Mouse (Mus musculus) duodenum, adult 2 months (tissue): ENCODE data around the gene Cd81. TPM values are rescaled to one million over a fixed set of nuclear protein-coding genes. Genes with fewer than 3 reads are reported as not detected.

Experiments
- polyA plus RNA-seq: library from polyadenylated mRNA; depleted of rRNA; stranded (reverse); fragments of >200 nt; gene quantifications from 2 replicates; pipeline ENCODE4 v1.2.3, GENCODE M21; 2012; ENCODE audit warnings: low replicate concordance; rRNA removed

The Cd81 gene
- polyA plus RNA-seq: 289 and 619 TPM in 2 replicates

DNA sequence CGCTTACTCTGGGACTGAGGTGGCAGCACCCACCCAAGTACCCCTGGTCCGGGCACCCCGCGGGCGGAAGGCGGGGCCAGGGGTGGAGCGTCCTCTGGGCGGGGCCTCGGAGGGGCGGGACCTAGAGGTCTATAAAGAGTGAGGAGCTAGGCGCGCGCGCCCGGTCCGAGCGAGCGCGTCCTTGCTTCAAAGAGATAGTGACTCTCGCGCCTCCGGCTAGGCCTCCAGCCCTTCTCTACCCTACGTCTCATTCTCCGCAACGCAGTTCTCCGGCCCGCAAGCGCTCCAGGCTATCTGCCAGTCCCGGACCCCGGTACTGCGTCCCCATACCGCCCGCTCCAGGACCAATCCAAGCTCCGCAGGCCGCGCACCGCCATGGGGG lies at the start of gene Cd81:
Gene Cd81 (plus strand): TSS at position 114 of the 382 bp plus-strand sequence.

DNA sequence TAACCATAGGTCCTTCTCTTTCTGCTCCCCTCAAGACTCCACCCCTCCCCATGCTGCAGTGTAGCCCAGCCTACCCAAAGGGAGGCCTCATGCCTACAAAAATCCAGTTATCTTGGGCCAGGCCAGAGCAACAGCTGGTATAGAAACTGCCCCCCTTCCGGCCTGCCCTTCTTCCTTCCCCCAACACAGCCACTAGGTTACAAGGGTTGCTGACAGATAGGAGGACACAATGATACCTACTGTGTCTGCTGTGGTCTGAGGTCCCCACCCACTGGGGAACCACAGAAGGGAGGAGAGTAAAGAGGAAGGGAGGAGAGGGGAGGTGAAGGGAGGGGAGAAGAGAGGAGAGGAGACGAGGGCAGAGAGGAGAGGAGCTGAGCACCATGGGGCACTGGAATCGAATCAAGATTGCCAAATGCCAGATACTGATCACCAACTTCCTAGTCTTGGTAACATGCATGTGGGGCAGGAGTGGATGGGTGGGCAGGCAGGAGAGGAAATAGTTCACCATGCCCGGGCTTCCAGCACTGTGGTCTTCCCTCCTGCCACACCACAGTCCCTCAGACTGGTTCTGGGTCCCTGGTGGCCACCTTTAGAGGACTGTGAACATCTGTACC lies 47.7 kb upstream of the Cd81 start, which contains the start of gene Tspan32:
Gene Tspan32 (plus strand): TSS at position 320 of the 617 bp plus-strand sequence.

DNA sequence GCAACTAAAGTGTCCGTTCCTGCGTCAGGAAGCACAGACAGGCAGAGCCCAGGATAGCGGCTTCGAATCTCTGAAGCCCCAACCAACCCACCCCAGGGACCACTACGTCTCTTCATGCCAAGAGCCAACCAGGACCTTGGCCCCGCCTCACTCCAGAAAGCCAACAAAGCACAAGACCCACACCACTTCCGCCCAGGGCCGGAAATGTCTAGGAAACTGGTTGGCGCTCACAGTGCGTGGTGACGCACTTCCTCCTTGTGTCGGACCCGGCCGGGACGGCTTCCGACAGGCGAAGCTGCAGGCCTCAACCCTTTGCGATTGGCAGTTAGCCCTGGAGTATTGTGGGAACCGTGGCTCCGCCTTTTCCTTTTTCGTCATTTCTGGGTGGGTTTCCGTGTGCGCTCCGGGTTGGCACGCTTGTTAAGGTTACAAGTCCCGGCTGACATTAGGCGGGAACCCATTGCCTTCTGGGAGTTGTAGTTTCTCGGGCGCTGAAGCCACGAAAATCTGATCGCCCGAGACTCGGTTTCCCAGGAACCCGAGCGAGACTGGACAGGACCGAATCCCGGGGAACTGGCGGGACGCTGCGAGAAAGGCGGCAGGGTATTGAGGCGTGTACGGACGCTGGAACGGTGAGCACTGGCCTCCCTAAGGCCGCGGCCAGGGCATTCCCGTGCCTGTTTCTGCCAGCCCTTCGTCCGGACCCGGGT lies 16.5 kb downstream of the Cd81 start, which contains the start of gene Tssc4:
Gene Tssc4 (plus strand): TSS at position 368 of the 710 bp plus-strand sequence.

DNA sequence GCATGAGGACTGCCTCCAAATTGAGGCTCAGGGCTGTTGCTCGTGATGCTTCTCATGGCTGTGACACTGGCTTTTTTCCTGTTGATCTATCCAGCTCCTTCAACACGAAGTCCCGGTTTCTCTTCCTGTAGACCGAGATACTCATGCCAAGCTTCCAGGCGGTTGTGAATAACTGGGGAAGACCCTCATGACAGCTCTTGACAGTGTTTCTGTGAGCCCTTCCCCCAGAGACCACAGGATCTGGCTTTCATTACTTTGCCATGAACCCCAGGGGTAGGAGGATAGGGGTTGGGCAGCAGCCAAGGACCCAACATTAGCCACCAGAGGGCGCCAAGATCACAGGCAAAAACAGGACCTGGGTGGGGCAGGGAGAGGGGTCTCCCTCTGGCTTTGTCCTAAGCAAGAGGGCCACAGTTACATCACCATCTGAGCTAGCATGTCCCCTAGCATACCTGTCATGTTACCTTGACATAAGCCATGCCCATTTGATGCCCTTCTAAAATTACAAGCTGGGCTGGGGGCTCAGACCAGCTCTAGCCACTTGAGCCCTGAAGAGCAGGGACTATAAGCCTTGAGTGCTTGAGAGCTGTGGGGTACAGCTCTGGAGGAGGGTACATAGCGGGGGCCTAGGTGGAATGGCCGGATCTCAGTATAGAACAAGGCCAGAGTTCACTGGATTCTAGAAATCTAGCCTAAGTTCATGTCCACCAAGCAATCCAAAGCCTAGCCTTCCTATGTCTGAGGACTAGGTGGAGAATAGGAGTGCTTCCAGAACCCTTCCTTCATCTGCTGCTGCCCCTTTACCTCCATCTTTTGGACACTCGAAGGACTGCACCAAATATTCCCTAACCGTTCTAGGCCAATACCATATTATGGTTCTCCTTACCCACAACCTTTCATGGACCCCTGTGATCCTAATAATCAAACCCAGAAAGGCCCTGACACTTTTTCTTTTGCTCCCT lies 42.3 kb downstream of the Cd81 start, which contains the start of gene Trpm5:
Gene Trpm5 (minus strand): TSS at position 51 of the 962 bp plus-strand sequence.

DNA sequence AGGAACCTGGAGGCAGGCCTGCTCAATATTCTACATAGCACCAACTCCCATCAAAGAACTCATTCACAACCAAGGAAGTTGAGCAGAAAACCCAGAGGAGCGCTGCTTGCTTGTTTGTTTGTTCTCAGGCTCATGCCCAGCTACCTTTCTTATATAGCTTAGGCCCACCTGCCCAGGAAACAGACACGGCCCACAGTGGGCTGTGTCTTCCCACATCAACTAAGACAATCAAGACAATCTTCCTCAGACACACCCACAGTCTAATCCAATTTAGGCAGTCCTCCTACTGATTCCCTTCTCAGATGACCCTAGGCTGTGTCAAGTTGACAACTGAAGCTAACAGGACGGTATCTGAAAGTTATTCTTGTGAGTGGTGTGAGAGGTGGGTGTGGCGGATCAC lies 53.5 kb downstream of the Cd81 start, which contains the start of gene Kcnq1:
Gene Kcnq1 (plus strand): TSS at position 301 of the 400 bp plus-strand sequence.

Other genes with a start within 250 kb of the Cd81 start
- gene Th, start 121.6 kb upstream of the Cd81 start, polyA plus RNA-seq: 1.6 and 2.3 TPM in 2 replicates
- 23.9 and 26.3 TPM in 2 replicates for gene Ascl2, start 83.5 kb upstream of the Cd81 start, polyA plus RNA-seq
- gene Tspan32, start 47.7 kb upstream of the Cd81 start, polyA plus RNA-seq: 1.5 and 1.7 TPM in 2 replicates
- 91.0 and 98.8 TPM in 2 replicates for gene Tssc4, start 16.5 kb downstream of the Cd81 start, polyA plus RNA-seq
- gene Trpm5, start 41.9 kb downstream of the Cd81 start, polyA plus RNA-seq: 4.6 and 6.7 TPM in 2 replicates
- gene Kcnq1, start 53.6 kb downstream of the Cd81 start, polyA plus RNA-seq: 37.2 and 52.5 TPM in 2 replicates